Mouse (Mus musculus) kidney, postnatal 4 days (tissue): ENCODE results near the gene Ncoa4.
"Not testable (repeated sequence)": the region's sequence is repeated elsewhere in the genome, so short reads cannot be mapped to it uniquely, and the experiment has no call there.

ENCODE experiments used
- DNase-seq, 2 experiments: peaks; one replicate each; pipeline ENCODE4 v3.0.0; 2021; ENCODE audit warnings: mixed read lengths in 2 of 2

Gene Ncoa4

DNA sequence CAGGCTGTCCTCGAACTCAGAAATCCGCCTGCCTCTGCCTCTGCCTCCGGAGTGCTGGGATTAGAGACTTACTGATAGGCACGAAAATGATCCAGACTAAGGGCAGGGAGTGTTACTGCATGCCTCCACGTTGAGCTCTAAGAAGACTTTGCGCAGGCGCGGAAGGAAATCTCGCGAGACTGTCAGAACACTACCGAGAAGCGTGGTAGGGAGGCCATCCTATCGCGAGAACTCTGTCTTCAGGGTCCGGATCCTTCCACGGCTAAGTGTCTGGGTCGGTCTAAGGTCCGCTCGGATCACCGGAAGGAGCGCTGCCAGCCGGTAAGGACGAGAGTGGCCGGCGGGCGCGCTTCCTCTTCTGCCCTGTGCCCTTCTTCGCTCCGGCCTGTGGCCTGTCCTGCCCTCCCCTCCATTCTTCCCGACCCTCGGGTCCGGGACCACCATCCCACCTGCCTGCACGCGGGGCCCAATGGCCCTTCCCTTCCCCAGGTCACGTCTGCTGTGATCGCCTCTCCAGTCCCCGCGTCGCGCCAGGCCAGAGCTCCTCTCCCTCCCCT is at the start of gene Ncoa4:
Gene Ncoa4, plus strand, starts transcription at position 176 of the 557 bp plus-strand sequence.
- DNase-seq: peak; percentile 99

- DNase-seq: not testable (repeated sequence)
Measured at GRCm38 (mm10) chr14:32112124-32112523, 47.5 kb upstream of the Ncoa4 start.

GRCm38 (mm10) chr14:32120940-32121919 is 38.4 kb upstream of the Ncoa4 start:
- no peak for DNase-seq

DNA sequence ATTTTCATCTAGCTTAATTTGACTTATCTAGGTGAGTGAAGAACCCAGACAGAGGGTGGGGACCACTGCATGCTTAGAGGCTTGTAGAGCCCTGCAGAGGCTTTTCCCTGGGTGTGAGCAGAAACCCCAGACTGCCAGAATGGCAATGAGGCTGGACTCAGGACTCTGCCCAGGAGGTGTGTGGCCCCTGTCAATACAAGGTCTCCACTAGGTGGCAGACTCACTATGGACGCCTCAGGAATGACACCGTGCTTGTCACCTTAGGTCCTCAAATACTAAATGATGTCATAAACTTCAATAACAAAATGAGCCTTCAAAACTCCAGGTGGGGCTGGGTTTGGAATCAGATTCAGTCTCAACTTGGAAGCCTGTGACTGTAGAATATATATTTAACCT is 37.7 kb upstream of the Ncoa4 start:
- DNase-seq: peak; percentile 36 to 47

- no peak for DNase-seq
Measured at GRCm38 (mm10) chr14:32124261-32124660, 35.4 kb upstream of the Ncoa4 start.

DNA sequence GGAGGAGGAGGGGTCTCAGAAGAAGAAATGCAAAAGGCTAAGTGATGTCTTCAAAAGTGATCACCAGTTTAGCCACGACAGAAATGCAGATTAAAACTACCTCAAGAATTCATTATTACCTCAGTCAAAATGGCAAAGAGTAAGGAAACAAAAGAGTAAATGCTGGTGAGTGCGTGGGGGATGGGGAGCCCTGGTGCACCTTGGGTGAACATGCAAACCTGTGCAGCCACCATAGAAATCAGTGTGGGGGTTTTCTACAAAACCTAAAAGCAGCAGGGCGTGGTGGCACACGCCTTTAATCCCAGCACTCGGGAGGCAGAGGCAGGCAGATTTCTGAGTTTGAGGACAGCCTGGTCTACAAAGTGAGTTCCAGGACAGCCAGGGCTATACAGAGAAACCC is 34.4 kb upstream of the Ncoa4 start:
- DNase-seq: not testable (repeated sequence)

GRCm38 (mm10) chr14:32128409-32128808 is 31.3 kb upstream of the Ncoa4 start:
- DNase-seq: no peak

- no peak for DNase-seq
Measured at GRCm38 (mm10) chr14:32131836-32132235, 27.8 kb upstream of the Ncoa4 start.

DNA sequence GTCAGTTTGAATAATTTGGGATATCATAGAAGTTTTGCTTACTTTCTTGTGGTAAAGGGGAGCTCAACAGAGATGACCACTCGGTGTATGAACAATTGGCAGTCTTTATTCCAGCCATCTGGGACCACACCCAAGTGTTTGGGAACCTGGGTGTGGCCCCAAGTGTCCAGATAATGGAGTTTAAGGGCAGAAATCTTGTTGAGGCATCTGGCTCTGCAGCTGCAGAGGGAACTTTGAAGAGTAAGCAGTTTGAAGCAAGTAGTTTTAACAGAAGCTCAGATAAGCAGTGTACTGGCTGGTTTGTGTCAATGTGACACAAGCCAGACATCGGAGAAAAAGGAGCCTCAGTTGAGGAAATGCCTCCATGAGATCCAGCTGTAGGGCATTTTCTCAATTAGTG is 25.4 kb upstream of the Ncoa4 start:
- no peak for DNase-seq

DNA sequence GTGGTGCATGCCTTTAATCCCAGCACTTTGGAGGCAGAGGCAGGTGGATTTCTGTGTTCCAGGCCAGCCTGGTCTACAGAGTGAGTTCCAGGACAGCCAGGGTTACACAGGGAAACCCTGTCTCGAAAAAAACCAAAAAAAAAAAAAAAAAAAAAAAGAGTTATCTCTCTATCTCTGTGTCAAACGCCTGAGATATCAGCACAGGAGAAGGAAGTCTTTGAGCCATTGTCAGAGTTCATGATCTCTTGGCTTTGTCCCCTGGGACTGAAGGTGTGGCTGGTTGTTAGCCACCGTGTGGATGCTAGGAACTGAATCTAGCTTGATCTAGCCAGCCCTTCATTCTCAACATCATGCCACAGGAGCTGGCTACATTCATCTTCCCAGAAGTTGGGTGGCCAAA is 23.2 kb upstream of the Ncoa4 start:
- DNase-seq: not testable (repeated sequence)

GRCm38 (mm10) chr14:32140359-32140965 is 19.2 kb upstream of the Ncoa4 start:
- no peak for DNase-seq

DNA sequence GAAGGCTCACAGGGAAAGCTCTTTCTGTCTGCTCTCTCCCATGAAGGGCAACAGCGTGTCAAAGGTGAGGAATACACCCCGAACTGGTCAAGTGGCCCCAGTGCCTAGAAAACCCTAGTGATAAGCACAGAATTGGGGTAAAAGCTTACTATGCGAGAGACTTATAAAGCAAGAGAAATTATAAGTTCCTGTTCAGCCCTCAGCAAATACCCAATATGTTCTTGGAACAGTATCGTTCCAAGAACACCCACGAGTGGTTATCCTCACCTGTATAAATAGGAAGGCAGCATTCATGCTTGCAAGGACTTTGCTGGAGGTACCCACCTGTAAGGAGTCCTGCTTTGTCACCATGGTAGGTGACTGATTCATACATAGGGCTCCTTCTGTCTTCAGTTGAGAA is 17.9 kb upstream of the Ncoa4 start, which contains the start of gene Msmb:
Gene Msmb, plus strand, starts transcription at position 301 of the 400 bp plus-strand sequence.
- DNase-seq: no peak

GRCm38 (mm10) chr14:32144734-32145133 is 14.9 kb upstream of the Ncoa4 start:
- DNase-seq: no peak

DNA sequence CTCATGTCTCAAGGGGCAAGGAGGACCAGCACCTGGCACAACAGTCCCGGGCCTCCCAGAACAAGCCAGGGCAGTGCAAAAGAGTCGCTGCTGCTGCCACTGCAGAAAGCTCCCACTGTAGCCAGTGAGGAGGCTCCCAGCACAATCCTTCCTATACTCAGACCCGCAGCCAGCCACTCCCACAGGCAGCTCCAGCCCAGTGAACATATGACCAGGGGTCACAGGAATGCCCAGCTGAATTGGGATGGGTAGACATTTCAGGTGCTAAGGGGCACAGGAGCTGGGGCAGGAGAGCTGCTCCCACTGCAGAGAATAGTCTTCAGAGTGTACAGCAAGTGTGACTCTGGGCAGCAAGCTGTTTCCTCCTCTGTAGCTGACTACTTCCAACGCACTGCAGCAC is 14.3 kb upstream of the Ncoa4 start:
- peak in 1 of 2 experiments; percentile 6 for DNase-seq

- peak; percentile 11 to 27 for DNase-seq
Measured at GRCm38 (mm10) chr14:32145809-32146511, 13.7 kb upstream of the Ncoa4 start.

GRCm38 (mm10) chr14:32146578-32146977 is 13.1 kb upstream of the Ncoa4 start:
- no peak for DNase-seq

- DNase-seq: no peak
Measured at GRCm38 (mm10) chr14:32150872-32151271, 8.8 kb upstream of the Ncoa4 start.

DNA sequence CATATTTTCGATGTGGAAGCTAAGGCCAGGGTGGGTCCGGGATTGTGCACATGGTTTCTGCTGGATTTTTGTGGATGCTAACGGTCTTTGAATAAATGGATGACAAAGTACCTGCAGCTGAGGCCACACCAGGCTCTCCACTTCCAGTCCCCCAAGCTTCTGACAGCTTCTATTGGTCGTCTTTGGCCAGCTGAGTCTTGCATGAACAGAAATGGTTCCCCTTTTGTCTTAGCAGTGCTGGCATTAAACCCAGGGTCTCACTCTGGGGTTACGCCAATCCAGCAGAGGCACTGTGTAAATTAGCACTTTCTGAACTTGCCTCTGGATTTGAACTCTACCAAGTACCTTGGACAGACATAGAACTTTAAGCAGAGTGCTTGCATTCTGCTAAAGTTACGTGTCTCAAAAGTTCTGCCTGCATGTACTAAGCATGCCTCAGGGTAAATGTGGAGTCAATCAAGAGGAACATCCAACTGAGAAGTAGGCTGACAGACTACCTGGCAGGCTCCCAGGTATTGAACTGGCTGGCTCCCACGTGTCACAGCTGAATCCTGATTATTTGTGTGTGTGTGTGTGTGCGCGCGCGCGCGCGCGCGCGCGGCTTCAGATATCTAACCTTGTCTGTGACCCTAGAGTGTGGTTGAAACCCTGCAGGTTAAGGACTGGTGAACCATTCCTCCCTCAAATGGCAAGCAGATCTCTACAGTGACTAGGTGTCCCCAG is 7.3 kb upstream of the Ncoa4 start:
- no peak for DNase-seq

GRCm38 (mm10) chr14:32153156-32153555 is 6.5 kb upstream of the Ncoa4 start:
- DNase-seq: no peak

DNA sequence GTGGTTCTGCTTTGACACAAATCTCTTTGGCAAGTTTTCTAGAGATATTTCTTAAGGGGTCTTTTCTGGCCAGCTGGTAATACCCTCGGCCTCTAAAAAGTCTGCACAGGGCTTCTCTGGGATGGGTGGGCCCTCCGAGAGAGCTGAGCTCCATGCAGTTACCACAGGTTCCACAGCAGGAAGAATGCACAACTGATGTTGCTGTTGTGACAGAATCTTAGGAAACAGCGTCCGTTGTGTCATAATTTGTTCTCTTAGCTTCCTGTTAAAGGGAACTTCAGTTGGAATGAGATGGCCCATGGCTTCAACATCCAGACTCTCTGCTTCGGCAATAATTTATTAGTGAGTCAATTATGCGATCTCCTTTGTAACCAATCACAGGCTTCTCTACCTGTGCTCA is 4.9 kb upstream of the Ncoa4 start:
- DNase-seq: no peak

GRCm38 (mm10) chr14:32159150-32159670 is 455 bp upstream of the Ncoa4 start:
- peak; percentile 9 to 35 for DNase-seq

DNA sequence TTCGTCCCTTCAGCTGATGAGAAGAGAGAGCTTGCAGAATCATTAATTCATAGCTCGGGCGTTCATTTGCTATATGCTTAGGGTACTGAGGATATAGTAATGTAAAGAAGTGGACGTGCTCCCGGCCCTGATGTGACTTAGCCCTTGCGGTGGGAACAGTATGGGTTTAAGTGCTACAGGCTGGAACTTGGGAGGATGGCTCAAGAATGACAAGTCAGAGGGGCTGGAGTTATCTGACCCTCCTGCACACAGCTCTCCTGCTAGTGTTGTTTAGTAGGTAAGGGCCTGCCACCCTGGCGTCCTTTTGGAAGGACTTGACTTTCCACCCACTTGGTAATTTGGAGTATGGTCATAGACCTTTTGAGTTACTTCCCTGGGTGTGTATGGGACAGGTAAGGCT is 898 bp downstream of the Ncoa4 start:
- no peak for DNase-seq
